16 mouse cellular contexts compared by ENCODE assay signal in the genomic region with DNA sequence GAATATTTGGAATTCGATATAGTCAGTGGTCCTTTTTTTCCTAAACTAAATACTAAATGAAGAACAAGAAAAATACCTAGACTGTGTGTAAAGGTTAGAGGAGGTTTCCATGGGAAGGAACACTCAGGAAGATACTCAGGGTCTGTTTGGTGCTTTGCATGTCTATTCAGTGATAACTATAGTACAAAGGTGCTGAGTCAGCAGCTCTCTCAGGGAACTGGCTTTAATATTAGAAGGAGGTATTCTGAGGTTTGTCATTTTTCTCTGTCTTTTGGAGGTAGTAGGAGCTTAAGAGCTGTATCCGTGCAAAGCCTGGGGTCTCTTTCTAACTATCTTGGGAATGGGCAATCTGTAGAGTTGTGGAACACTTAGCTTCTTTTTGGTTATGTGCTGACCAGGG.
A peak's percentile ranks its signal among the peaks of the same experiment; 100 is the strongest.
DNase-seq lines count a peak whose midpoint lies in the region; TF ChIP-seq lines count a peak whose summit lies in the region.
"Had no signal": no experiment of that assay in that cellular context is flagged by ENCODE, and none has a peak within 500 bp of the region (broad histone marks: within the 10 kb centered on the region; RNA-seq: fewer than 3 reads in every experiment).

No protein-coding gene starts in this region.

- H3K27ac ChIP-seq in CH12.LX (ENCODE audit: insufficient read depth, low read depth) (no peak overlapping the region), ES-E14 (ENCODE audit: insufficient read depth, low read depth, low read length, poor library complexity, severe bottlenecking) (no peak overlapping the region), MEL (ENCODE audit: control insufficient read depth, low read depth, low read length) (no peak overlapping the region)

- H3K79me2 ChIP-seq in CH12.LX (replicated peaks; ENCODE audit: control insufficient read depth, extremely low read depth, insufficient read depth, poor library complexity, severe bottlenecking) (no peaks in the 10 kb centered on the region), MEL (ENCODE audit: control insufficient read depth, insufficient read depth, low read length, poor library complexity) (no peaks in the 10 kb centered on the region)

- in situ Hi-C loops in CH12.LX (cut with MboI; ENCODE audit: low pct_ligation_motif_present, low pct_unique_long_range_greater_than_20kb, low sequenced_read_pairs) = no loop called here
- in situ Hi-C loops in ES-E14 (cut with MboI; ENCODE audit: low sequenced_read_pairs in 2 of 2, unreplicated experiment in 2 of 2) = no loop called here

- no peak overlapping the region for H3K9ac ChIP-seq in CH12.LX (ENCODE audit: insufficient read depth, low read depth)
- no peak overlapping the region for H3K9ac ChIP-seq in ES-E14 (ENCODE audit: insufficient read depth, low read depth, low read length, poor library complexity, severe bottlenecking)
- no peak overlapping the region for H3K9ac ChIP-seq in MEL (ENCODE audit: control insufficient read depth, low read depth, low read length, poor library complexity, severe bottlenecking)

- H3K27me3 ChIP-seq in CH12.LX (replicated peaks) (no peaks in the 10 kb centered on the region), MEL (ENCODE audit: control insufficient read depth in 1 of 2, insufficient read depth in 2 of 2, low read length in 2 of 2) (no peaks in the 10 kb centered on the region)

- dilution Hi-C loops in CH12.LX (cut with MboI; ENCODE audit: extremely low pct_ligation_motif_present, extremely low pct_unique_long_range_greater_than_20kb, low sequenced_read_pairs) = no loop called here

- TF ChIP-seq EP300 in CH12.LX (IDR thresholded peaks at IDR 0.05; ENCODE audit: low read length) = no peak
- TF ChIP-seq EP300 in MEL (IDR thresholded peaks at IDR 0.05; ENCODE audit: low read depth in 1 of 2, low read length in 2 of 2) = no peak

- H3K9me3 ChIP-seq in CH12.LX (replicated peaks; ENCODE audit: low read length) (no peaks in the 10 kb centered on the region), ES-E14 (ENCODE audit: control insufficient read depth, insufficient read depth, low read depth, low read length) (no peaks in the 10 kb centered on the region), MEL (replicated peaks; ENCODE audit: insufficient read depth, low read length) (no peaks in the 10 kb centered on the region)
- H3K9me3 ChIP-seq: G1E had no signal

- H3K4me1 ChIP-seq in CH12.LX (ENCODE audit: control insufficient read depth in 1 of 2, insufficient read depth in 2 of 2) (no peaks in the 10 kb centered on the region), ES-E14 (ENCODE audit: control insufficient read depth in 2 of 2, insufficient read depth in 2 of 2, low read length in 2 of 2, poor library complexity in 1 of 2) (no peaks in the 10 kb centered on the region), MEL (ENCODE audit: control insufficient read depth in 1 of 2, insufficient read depth in 2 of 2, low read length in 2 of 2) (no peaks in the 10 kb centered on the region)

- no peak for TF ChIP-seq CTCF in CH12.LX (conservative IDR thresholded peaks at IDR 0.05 in 1 of 2, IDR thresholded peaks at IDR 0.05 in 1 of 2; ENCODE audit: low read depth in 2 of 2, low read length in 2 of 2)
- no peak for TF ChIP-seq CTCF in MEL (IDR thresholded peaks at IDR 0.05 in 2 of 3, conservative IDR thresholded peaks at IDR 0.05 in 1 of 3; ENCODE audit: control insufficient read depth in 1 of 3, insufficient read depth in 1 of 3, low read depth in 2 of 3, low read length in 3 of 3, poor library complexity in 1 of 3, severe bottlenecking in 1 of 3)

- H3K4me2 ChIP-seq in CH12.LX (ENCODE audit: insufficient read depth, low read depth, poor library complexity, severe bottlenecking) = no peak overlapping the region

- TF ChIP-seq RAD21 in CH12.LX (IDR thresholded peaks at IDR 0.05; ENCODE audit: low read depth, low read length) (no peak), MEL (IDR thresholded peaks at IDR 0.05; ENCODE audit: low read depth, low read length) (no peak)

- H3K4me3 ChIP-seq in CH12.LX (replicated peaks in 1 of 3; ENCODE audit: low read depth in 2 of 3, low read length in 2 of 3, poor library complexity in 1 of 3) (no peak overlapping the region), ES-E14 (ENCODE audit: insufficient read depth in 1 of 2, low read depth in 1 of 2, low read length in 2 of 2, poor library complexity in 1 of 2, severe bottlenecking in 1 of 2) (no peak overlapping the region), MEL (ENCODE audit: control insufficient read depth in 1 of 2, insufficient read depth in 1 of 2, low read depth in 2 of 2, low read length in 2 of 2) (no peak overlapping the region)

- no peak for DNase-seq in CH12.LX (ENCODE audit: extremely low read depth)
- no peak for DNase-seq in ES-E14 (ENCODE audit: low read depth, low spot score)
- DNase-seq in MEL (ENCODE audit: low read depth, low spot score) = no peak
- no peak for DNase-seq in ovary, postnatal 14 days (ENCODE audit: low spot score)
- no peak for DNase-seq in adrenal gland, postnatal 14 days
- DNase-seq in lung, postnatal 4 days = no peak
- DNase-seq: adrenal gland, postnatal 25 days; B cell, adult 2 months; cerebellum, adult 11 months; cerebellum, adult 11-12 months; cerebellum, adult 18-20 months; cerebellum, adult 2 months; cerebellum, adult 8-10 months; cerebellum, adult 9-10 months; cerebellum, adult 9-11 months had no signal

- H3K36me3 ChIP-seq in CH12.LX (replicated peaks in 1 of 2; ENCODE audit: control insufficient read depth in 1 of 2, insufficient read depth in 1 of 2, low read length in 1 of 2) (no peaks in the 10 kb centered on the region), ES-E14 (ENCODE audit: control insufficient read depth, insufficient read depth, low read length, poor library complexity, severe bottlenecking) (no peaks in the 10 kb centered on the region), MEL (ENCODE audit: control insufficient read depth in 1 of 2, insufficient read depth in 2 of 2, low read length in 2 of 2) (no peaks in the 10 kb centered on the region)
- H3K36me3 ChIP-seq: G1E had no signal

- TF ChIP-seq POLR2A in CH12.LX (IDR thresholded peaks at IDR 0.05; ENCODE audit: low read depth, low read length) (no peak), MEL (IDR thresholded peaks at IDR 0.05; ENCODE audit: control insufficient read depth in 1 of 2, insufficient read depth in 1 of 2, low read depth in 1 of 2, low read length in 2 of 2, poor library complexity in 1 of 2) (no peak)

TF ChIP-seq in CH12.LX, 34 proteins besides CTCF, POLR2A, EP300 and RAD21:
- TF ChIP-seq MXI1 (IDR thresholded peaks at IDR 0.05; ENCODE audit: low read depth, low read length) (no peak), MAFK (IDR thresholded peaks at IDR 0.05; ENCODE audit: insufficient replicate concordance, low read length) (peak; percentile 88)

TF ChIP-seq in ES-E14, 5 proteins besides CTCF, POLR2A, EP300 and RAD21:
- TF ChIP-seq MAFK (IDR thresholded peaks at IDR 0.05; ENCODE audit: insufficient read depth, low read depth, low read length) (peak; percentile 78), CHD2 (IDR thresholded peaks at IDR 0.05; ENCODE audit: low read depth, low read length) (no peak)

TF ChIP-seq in MEL, 35 proteins besides CTCF, POLR2A, EP300 and RAD21:
- TF ChIP-seq MAFK (IDR thresholded peaks at IDR 0.05; ENCODE audit: borderline replicate concordance, low read depth, low read length) (peak; percentile 88), SMC3 (IDR thresholded peaks at IDR 0.05; ENCODE audit: low read depth, low read length) (no peak), E2F4 (IDR thresholded peaks at IDR 0.05; ENCODE audit: borderline replicate concordance, low read depth, low read length) (no peak), CHD1 (IDR thresholded peaks at IDR 0.05; ENCODE audit: low read depth, low read length) (no peak)
